Mouse (Mus musculus) inflammation-experienced regulatory T-cells (primary cell): ENCODE results near the gene Snx6. TPM values are rescaled to one million over a fixed set of nuclear protein-coding genes. Genes with fewer than 3 reads are reported as not detected.

Source experiments
- polyA plus RNA-seq, 2 experiments: library from polyadenylated mRNA; unstranded; fragments of 100-300 nt; shearing (Covaris generic); gene quantifications; one replicate each; pipeline ENCODE4 v1.2.1; 2017

Snx6 gene
- polyA plus RNA-seq = 100 to 1,000 TPM in 1 of 2 experiments, 10 to 100 TPM in 1; 94.1 to 126 TPM

GRCm38 (mm10) chr12:54795153-54795998 lies at the start of gene Snx6:
Snx6 (minus strand) TSS chr12:54795703.

Other genes starting within 250 kb of the Snx6 start
- gene Sptssa, start 139.1 kb downstream of the Snx6 start, polyA plus RNA-seq = 100 to 1,000 TPM; 142 to 259 TPM
- 10 to 100 TPM; 83.4 to 98.3 TPM for gene Eapp, start 99.8 kb downstream of the Snx6 start, polyA plus RNA-seq
- gene Cfl2, start 67.2 kb upstream of the Snx6 start, polyA plus RNA-seq = 10 to 100 TPM; 25.2 to 36.5 TPM
- gene Gm20403, start 190.8 kb upstream of the Snx6 start, polyA plus RNA-seq = 1 to 10 TPM; 4.4 to 7.1 TPM
- gene Baz1a, start 218.6 kb upstream of the Snx6 start, polyA plus RNA-seq = 100 to 1,000 TPM; 164 to 170 TPM